Mouse (Mus musculus) heart, adult 2 months (tissue): ENCODE data around the gene Gm45140. TPM values are rescaled to one million over a fixed set of nuclear protein-coding genes. Genes with fewer than 3 reads are reported as not detected.

Experiments used
- DNase-seq, 2 experiments: peaks; one replicate each; pipeline ENCODE4 v3.0.0; 2021
- H3K27ac ChIP-seq: fragments of 200-600 bp; 2 replicates; pipeline ENCODE4 v1.8.1; 2022
- H3K27me3 ChIP-seq: fragments of 200-500 bp; 2 replicates; pipeline ENCODE4 v1.6.1; 2012; ENCODE audit warnings: mild to moderate bottlenecking, low read length, inconsistent platforms, mixed read lengths; ENCODE audit not compliant: control insufficient read depth, insufficient read depth
- H3K36me3 ChIP-seq: fragments of 200-500 bp; 2 replicates; pipeline ENCODE4 v1.6.1; 2012; ENCODE audit warnings: low read length, inconsistent platforms; ENCODE audit not compliant: control insufficient read depth, insufficient read depth
- H3K4me1 ChIP-seq: fragments of 200-500 bp; 2 replicates; pipeline ENCODE4 v1.6.1; 2011; ENCODE audit warnings: low read length; ENCODE audit not compliant: control insufficient read depth, insufficient read depth
- H3K4me3 ChIP-seq: fragments of 200-600 bp; 2 replicates; pipeline ENCODE4 v1.8.1; 2022
- H3K79me2 ChIP-seq: fragments of 200-500 bp; replicated peaks from 2 replicates; pipeline ENCODE4 v1.6.1; 2012; ENCODE audit warnings: mild to moderate bottlenecking, inconsistent platforms, low read length, moderate library complexity, mixed read lengths; ENCODE audit not compliant: control insufficient read depth, insufficient read depth
- H3K9ac ChIP-seq: fragments of 200-500 bp; 2 replicates; pipeline ENCODE4 v1.6.1; 2012; ENCODE audit warnings: low read depth, mild to moderate bottlenecking, control low read depth, inconsistent platforms, low read length, mixed read lengths
- CTCF ChIP-seq: fragments of 200-600 bp; IDR thresholded peaks from 2 replicates; pipeline ENCODE4 v1.8.1; 2022; ENCODE audit warnings: antibody characterized with exemption, mild to moderate bottlenecking, moderate library complexity
- EP300 ChIP-seq: fragments of 200-500 bp; IDR thresholded peaks from 2 replicates; pipeline ENCODE4 v1.6.1; 2011; ENCODE audit warnings: low read depth, low read length, control low read depth; ENCODE audit not compliant: insufficient read depth
- POLR2A ChIP-seq: fragments of 200-500 bp; IDR thresholded peaks from 2 replicates; pipeline ENCODE4 v1.6.1; 2011; ENCODE audit warnings: mild to moderate bottlenecking, low read depth, low read length, control low read depth; ENCODE audit not compliant: insufficient read depth
- WGBS: fragments of 180-500 bp; shearing (Covaris S2); methylation state at CpG from one replicate; pipeline ENCODE4 v1.1.7; 2018; 5-methylcytosine and 5-hydroxymethylcytosine counted together
- intact Hi-C: fragments of 180-260 bp; cut with DNase I; formaldehyde crosslinking; loops from one replicate; pipeline ENCODE4 v1.15.1; 2025
- polyA plus RNA-seq: library from polyadenylated mRNA; depleted of rRNA; stranded (reverse); fragments of >200 nt; gene quantifications from 2 replicates; pipeline ENCODE4 v1.2.3, GENCODE M21; 2012
- total RNA-seq, 2 experiments: library from RNA; stranded (reverse); gene quantifications; 2 replicates each; pipeline ENCODE4 v1.2.3; 2021

Gene Gm45140
- total and polyA plus RNA-seq, 3 experiments, result 0.16 to 1.4 (median 0.23) TPM

DNA sequence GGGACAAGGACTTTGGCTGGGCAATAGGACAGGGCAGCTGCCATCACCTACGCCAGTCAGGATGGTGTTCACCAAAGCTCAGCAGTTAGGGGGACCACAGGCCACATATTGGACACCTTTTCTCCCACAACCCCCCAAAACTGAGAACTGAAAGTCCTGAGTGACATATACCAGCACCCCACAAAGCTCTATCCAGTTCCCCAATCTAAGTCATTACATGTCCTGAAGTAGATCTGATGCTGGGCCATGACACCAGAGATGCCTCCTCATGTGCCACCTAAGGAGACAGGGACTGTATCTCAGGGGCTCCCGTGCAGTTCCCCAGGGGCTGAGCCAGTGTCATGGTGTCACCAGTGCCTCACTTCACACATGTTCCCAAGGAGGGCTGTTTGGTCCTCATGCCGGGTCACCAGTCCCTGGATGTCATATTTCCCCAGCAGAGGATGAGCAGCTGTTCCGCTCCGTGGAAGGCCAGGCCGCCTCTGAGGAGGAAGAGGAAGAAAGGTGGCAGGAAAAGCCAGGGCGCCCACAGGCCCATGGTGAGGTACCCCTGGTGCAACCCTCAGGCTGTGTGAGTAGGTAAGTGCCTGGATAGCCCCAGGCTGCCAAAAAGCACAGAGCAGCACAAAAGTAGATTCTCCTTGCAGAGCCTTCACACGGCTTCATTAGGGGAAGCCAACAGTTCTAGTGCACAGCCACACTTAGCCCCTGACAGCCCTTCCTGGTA, 85.2 kb downstream of the Gm45140 start:
- 87% methylated on average over 8 of the region's 8 CpGs for WGBS
- no peaks in the 10 kb centered on the region; the same call in 1 of the 2 replicates for H3K4me1 ChIP-seq
- DNase-seq, result no peak
- no peaks in the 10 kb centered on the region for H3K79me2 ChIP-seq
- H3K36me3 ChIP-seq, result no peaks in the 10 kb centered on the region
- H3K9ac ChIP-seq, result no peak overlapping the region
- intact Hi-C loops, result no loop called here
- no peak overlapping the region for H3K4me3 ChIP-seq
- H3K27ac ChIP-seq, result no peak overlapping the region
- TF ChIP-seq CTCF (no peak), POLR2A (no peak), EP300 (no peak)
- no peaks in the 10 kb centered on the region for H3K27me3 ChIP-seq

DNA sequence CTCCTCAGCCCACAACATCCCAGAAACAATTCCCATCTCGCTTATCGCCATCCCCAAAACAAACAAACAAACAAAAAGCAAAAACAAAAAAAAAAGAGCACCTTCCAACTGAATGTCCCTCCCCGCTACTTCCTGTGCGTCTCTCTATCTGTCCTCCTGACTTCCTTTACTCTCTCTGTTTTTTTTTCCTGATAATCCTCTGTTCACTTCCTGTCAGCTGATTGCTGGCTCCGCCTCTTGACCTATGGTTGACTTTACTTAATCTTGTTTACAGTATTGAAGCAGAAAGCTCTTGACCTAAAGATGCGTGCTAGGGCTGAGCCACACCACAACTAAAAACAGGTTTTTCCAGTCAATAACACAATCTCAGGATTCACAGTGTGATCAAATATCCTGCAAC, 87.1 kb downstream of the Gm45140 start:
- Histone ChIP-seq H3K27ac (no peak overlapping the region), H3K27me3 (no peaks in the 10 kb centered on the region), H3K79me2 (no peaks in the 10 kb centered on the region), H3K36me3 (no peaks in the 10 kb centered on the region), H3K9ac (no peak overlapping the region), H3K4me3 (no peak overlapping the region), H3K4me1 (peaks cover 1% of the 10 kb centered on the region; the same call in 1 of the 2 replicates)
- intact Hi-C loops, result no loop called here
- WGBS, result 72% methylated on average over 6 of the region's 6 CpGs
- TF ChIP-seq POLR2A (no peak), CTCF (no peak), EP300 (no peak)
- DNase-seq, result no peak

DNA sequence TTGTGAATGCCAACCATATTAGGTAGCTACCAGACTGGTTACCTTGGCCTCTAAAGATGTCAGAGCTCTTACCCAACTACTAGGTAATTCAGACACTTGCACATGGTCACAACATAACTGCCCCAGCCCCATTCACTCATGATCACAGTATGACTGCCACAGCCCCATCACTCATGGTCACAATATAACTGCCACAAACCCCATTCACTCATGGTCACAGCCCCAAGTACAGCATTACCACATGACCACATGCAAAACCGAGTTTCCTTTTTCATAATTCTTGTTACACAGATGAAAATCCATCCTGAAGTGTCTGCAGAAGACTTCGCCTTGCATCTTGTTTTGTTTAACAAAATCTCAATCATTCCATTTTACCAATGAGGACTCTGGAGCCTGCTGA, 87.5 kb downstream of the Gm45140 start:
- Histone ChIP-seq H3K36me3 (no peaks in the 10 kb centered on the region), H3K27me3 (no peaks in the 10 kb centered on the region), H3K79me2 (no peaks in the 10 kb centered on the region), H3K4me3 (no peak overlapping the region), H3K4me1 (peaks cover 1% of the 10 kb centered on the region; the same call in 1 of the 2 replicates), H3K9ac (no peak overlapping the region), H3K27ac (no peak overlapping the region)
- 85% methylated on average over 2 of the region's 2 CpGs for WGBS
- no peak for DNase-seq
- intact Hi-C loops, result no loop called here
- TF ChIP-seq EP300 (no peak), POLR2A (no peak), CTCF (no peak)

DNA sequence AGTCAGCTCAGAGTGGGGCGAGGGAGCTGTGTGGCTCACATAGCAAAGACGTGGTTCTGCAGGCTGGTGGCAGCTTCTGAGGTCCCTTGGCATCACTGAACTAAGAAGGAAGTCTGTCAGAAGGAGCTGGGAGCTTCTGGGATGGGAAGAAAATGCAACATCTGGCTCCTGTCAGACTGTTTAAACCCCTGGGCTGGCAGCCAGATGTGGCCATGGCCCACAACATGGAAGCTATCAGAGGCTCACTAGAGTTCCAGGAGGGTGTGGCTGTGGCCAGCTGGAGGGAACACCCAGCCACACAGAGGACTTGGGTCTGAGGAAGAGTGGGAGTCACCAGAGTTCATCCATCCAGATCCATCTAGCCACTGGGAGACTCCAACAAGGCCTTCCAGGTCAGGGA, 88.7 kb downstream of the Gm45140 start:
- no peaks in the 10 kb centered on the region for H3K27me3 ChIP-seq
- H3K27ac ChIP-seq, result no peak overlapping the region; the same call in 1 of the 2 replicates
- H3K79me2 ChIP-seq, result no peaks in the 10 kb centered on the region
- 50% methylated on average over 2 of the region's 2 CpGs for WGBS
- no peak overlapping the region for H3K9ac ChIP-seq
- TF ChIP-seq POLR2A, result no peak
- TF ChIP-seq CTCF, result no peak
- TF ChIP-seq EP300, result no peak
- H3K4me3 ChIP-seq, result no peak overlapping the region
- no peaks in the 10 kb centered on the region for H3K36me3 ChIP-seq
- peaks cover 2% of the 10 kb centered on the region; the same call in 1 of the 2 replicates for H3K4me1 ChIP-seq
- DNase-seq, result peak; percentile 67 to 79
- intact Hi-C loops, result no loop called here

DNA sequence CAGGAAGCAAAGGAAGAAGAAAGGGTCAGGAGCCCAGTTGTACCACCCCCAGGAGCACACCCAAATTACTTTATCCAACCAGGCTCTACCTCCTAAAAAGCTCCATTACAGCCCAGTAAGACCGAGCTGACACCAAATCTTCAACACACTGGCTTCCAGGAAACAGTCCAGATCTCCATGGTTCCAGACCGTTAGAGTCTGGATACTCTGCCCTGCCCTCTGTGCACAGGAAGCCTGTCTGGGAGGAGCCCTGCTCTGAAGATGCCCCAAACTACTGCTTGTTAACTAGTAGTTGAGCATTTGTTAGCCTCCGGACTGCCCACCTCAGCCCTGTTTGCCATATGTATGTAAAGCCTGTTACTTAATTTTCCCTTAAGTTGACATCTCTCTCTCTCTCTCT, 89.5 kb downstream of the Gm45140 start:
- Histone ChIP-seq H3K36me3 (no peaks in the 10 kb centered on the region), H3K27me3 (no peaks in the 10 kb centered on the region), H3K9ac (no peak overlapping the region), H3K4me3 (no peak overlapping the region), H3K79me2 (no peaks in the 10 kb centered on the region), H3K4me1 (peaks cover 2% of the 10 kb centered on the region; the same call in 1 of the 2 replicates), H3K27ac (peak overlapping the region; percentile 2; the same call in 1 of the 2 replicates)
- intact Hi-C loops, result no loop called here
- WGBS, result 29% methylated on average over 3 of the region's 3 CpGs
- DNase-seq, result peak in 1 of 2 experiments; percentile 43
- TF ChIP-seq CTCF, result no peak
- no peak for TF ChIP-seq EP300

DNA sequence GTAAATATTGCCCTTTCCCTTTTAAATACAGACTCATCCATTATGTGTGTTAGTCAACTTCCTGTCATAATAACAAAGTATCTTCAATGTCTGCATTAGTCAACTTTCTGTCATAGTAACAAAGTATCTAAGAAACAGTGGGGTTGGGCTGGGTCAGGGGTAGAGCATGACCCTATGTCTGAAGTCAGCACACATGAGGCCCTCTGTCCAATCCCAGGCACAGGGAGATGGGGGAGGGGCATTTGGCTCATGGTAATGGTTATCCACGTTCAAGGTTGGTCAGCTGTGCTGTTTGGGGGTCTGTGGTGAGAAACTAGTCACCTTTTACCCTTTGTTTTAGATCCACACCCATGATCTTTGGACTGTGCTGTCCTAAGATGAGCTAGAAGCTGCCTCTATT, 90.3 kb downstream of the Gm45140 start:
- Histone ChIP-seq H3K27ac (no peak overlapping the region; the same call in 1 of the 2 replicates), H3K4me1 (peaks cover 2% of the 10 kb centered on the region; the same call in 1 of the 2 replicates), H3K36me3 (no peaks in the 10 kb centered on the region), H3K79me2 (no peaks in the 10 kb centered on the region), H3K4me3 (no peak overlapping the region), H3K9ac (no peak overlapping the region), H3K27me3 (no peaks in the 10 kb centered on the region)
- DNase-seq, result no peak
- 21% methylated on average over 1 of the region's 1 CpGs for WGBS
- no peak for TF ChIP-seq CTCF
- intact Hi-C loops, result no loop called here
